Mouse (Mus musculus): ENCODE results near the gene Gm9817.

Gene Gm9817

GRCm38 (mm10) chr13:45092816-45093215 is 14.3 kb downstream of the Gm9817 start:
- DNase-seq, result no peak

- no peak for DNase-seq
Measured at GRCm38 (mm10) chr13:45095028-45095427, 16.5 kb downstream of the Gm9817 start.

GRCm38 (mm10) chr13:45099582-45100229 is 21.2 kb downstream of the Gm9817 start:
- no peak for DNase-seq

GRCm38 (mm10) chr13:45106480-45106879 is 28.0 kb downstream of the Gm9817 start:
- DNase-seq, result no peak

GRCm38 (mm10) chr13:45108851-45109390 is 30.4 kb downstream of the Gm9817 start:
- no peak for DNase-seq

DNA sequence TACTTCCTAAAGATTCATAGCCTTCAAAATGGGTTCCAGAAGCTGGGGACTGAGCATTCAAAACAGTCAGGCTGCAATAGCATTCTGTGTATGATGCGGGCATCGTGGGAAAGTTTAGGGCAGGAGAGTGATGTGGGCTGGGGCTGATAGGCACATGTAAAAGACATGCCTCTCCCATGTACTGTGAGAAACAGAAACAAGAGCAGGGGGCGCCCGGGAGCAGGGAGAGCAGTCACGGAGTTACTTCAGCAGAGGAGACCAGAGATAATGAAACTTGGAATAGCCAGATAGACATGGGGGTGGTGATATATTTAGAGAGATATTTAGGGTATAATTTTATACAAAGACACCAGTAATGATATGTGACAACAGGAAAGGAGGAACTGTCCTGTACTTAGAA is 39.9 kb downstream of the Gm9817 start:
- no peak for DNase-seq

GRCm38 (mm10) chr13:45118822-45119221 is 40.3 kb downstream of the Gm9817 start:
- DNase-seq, result no peak
